Mouse (Mus musculus): Measurements from ENCODE around the gene Gnrhr.

Gene Gnrhr

DNA sequence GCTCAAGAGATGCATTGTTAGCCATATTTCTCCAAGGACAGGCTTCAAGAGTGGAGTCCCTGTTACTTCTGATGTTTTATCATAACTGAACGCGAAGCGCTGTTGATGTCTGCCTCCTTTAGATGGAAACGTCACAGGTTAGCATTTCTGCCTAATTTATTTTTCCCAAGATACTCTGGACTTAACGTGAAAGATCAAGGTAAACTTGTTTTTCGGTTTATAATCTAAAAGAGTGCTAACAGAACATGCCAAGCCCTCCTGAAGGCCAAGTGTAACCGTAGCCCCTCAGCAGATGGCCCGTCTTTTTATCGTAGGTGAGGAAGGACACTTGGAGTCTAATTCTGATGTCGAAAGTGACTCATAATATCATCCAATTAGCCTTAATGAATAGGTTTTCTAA is at the start of gene Gnrhr:
TSS of gene Gnrhr (minus strand) at position 101 of the 400 bp plus-strand sequence.
- DNase-seq (ENCODE audit: low spot score): no peak

GRCm38 (mm10) chr5:86246559-86246958 is 48.9 kb upstream of the Gnrhr start:
- DNase-seq (ENCODE audit: low spot score): no peak

GRCm38 (mm10) chr5:86244880-86245279 is 47.2 kb upstream of the Gnrhr start:
- DNase-seq (ENCODE audit: low spot score): no peak

- DNase-seq (ENCODE audit: low spot score): no peak
Observed at GRCm38 (mm10) chr5:86244275-86244674, 46.6 kb upstream of the Gnrhr start.

GRCm38 (mm10) chr5:86227156-86227853 is 29.6 kb upstream of the Gnrhr start:
- no peak for DNase-seq (ENCODE audit: low spot score)

- no peak for DNase-seq (ENCODE audit: low spot score)
Observed at GRCm38 (mm10) chr5:86191356-86191755, 6.3 kb downstream of the Gnrhr start.

DNA sequence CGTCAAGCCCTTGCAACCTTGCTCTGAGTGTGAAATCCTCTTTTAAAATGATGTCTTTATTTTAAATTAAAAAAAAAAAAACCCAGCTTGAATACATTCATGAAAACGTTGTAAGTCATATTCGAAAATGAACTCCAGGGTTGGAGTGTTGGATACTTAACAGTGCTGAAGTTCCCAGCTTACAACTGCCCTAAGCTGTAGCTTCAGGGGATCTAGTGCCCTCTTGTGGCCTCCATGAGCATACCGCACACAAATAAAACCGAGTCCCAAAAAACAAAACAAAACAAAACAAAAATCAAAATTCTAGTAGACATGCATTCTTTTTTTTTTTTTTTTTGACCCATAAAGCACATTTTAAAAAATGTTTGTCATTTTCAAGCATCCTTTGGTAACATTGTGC is 6.9 kb downstream of the Gnrhr start:
- no peak for DNase-seq (ENCODE audit: low spot score)

GRCm38 (mm10) chr5:86190290-86190689 is 7.4 kb downstream of the Gnrhr start:
- DNase-seq (ENCODE audit: low spot score): no peak

- peak; percentile 7 for DNase-seq (ENCODE audit: low spot score)
Observed at GRCm38 (mm10) chr5:86187441-86187840, 10.3 kb downstream of the Gnrhr start.

- no peak for DNase-seq (ENCODE audit: low spot score)
Observed at GRCm38 (mm10) chr5:86173778-86174177, 23.9 kb downstream of the Gnrhr start.

DNA sequence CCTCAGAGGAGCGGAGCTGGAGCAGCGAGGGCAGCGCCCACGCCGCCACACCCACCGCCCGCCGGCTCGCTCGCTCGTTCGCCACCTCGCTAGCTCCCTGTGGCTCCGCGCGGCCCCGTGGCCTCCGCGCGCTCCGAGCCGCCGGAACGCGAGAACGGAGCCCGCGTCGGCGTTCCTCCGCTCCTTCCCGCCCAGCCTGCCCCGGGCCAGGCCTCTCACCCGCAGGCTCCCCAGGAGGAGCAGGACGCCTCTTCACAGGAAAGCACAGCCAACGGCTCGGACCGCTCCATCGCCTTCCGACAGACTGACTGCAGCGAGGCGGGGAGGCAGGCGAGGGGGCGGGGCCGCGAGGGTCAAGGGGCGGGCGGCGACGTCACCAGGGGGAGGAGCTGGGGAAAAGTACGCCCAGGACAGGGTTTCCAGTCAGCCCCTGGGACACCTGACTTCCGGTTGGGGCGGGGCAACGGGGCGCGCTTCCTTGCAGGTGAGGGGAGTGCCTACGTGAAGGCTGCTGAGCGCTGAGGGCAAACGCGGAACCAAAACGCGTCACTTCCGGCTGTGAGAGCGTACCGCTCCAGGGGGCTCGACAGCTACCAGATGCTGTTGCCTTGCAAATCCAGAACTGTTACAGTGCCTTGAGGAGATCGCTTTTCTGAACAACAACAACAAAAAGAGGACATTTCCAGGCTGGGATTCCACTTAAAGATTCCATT is 25.1 kb downstream of the Gnrhr start, which contains the start of gene Uba6:
TSS of gene Uba6 (minus strand) at position 355 of the 713 bp plus-strand sequence.
- peak; percentile 99 for DNase-seq (ENCODE audit: low spot score)

DNA sequence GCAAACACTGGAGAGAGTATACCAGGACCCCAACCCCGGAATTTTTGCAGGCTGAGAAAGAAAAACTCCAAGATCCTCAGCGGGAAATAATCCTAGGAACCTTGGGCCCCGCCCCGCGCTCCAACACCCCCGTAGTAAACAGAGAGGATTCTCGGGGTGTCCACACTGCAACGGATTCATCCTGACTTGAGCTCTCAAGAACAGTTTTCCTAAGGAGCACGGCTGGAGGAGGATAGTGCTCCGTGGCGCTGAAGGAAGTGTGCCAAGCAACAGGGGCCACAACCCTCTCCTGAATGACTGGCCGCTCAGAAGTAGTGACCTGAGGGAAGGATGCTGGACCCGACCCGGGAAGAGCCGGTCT is 25.6 kb downstream of the Gnrhr start:
- DNase-seq (ENCODE audit: low spot score): no peak
